In the genomic region with DNA sequence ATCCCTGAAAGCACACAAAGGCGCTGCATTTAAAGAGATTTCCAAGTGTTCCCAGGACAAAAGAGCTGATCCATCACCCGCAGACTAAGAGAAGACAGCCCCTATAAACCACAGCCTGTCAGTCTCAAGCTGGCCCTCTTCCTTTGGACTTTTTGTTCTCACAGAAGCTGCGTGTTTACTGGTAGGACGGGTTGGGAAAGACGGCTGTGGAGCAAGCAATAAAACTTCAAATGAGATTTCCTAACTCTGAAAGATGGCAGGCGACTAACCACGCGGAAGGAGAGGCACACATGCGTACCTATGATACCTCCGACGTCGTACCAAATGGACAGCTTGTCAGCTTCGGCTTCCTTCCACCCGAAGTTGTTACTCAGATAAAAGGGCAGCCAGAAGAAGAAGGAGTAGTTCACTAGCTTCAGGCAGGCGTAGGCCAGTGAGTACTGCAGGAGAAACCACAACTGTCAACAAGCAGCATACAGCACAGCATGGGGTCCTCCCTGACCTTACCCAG, we compare ENCODE assay signal across 12 mouse cellular contexts. TPM values are rescaled to one million over a fixed set of nuclear protein-coding genes. Genes with fewer than 3 reads are reported as not detected.
DNase-seq lines count a peak whose midpoint lies in the region; TF ChIP-seq lines count a peak whose summit lies in the region.
"Had no signal": no experiment of that assay in that cellular context is flagged by ENCODE, and none has a peak within 500 bp of the region (broad histone marks: within the 10 kb centered on the region; RNA-seq: fewer than 3 reads in every experiment).

No protein-coding gene starts in this region.

- no peak for TF ChIP-seq POLR2A in thymus, adult 2 months (IDR thresholded peaks at IDR 0.05; ENCODE audit: control insufficient read depth, extremely low read depth, insufficient read depth, low read length, poor library complexity)
- no peak for TF ChIP-seq POLR2A in olfactory bulb, adult 2 months (IDR thresholded peaks at IDR 0.05; ENCODE audit: insufficient read depth, low read depth, low read length)

- no peaks in the 10 kb centered on the region for H3K27me3 ChIP-seq in thymus, adult 2 months (ENCODE audit: control insufficient read depth, insufficient read depth, low read length)
- peaks cover 4% of the 10 kb centered on the region; the same call in 1 of the 2 replicates for H3K27me3 ChIP-seq in forebrain, embryonic 10.5 days (ENCODE audit: poor library complexity, severe bottlenecking)
- H3K27me3 ChIP-seq: heart, embryonic 15.5 days; Patski had no signal

- DNase-seq in thymus, postnatal 4 days: peak; percentile 31
- no peak for DNase-seq in thymus, adult 2 months
- DNase-seq in forebrain, embryonic 10.5 days (ENCODE audit: extremely low spot score, low spot score): peak; percentile 32
- DNase-seq in lung, postnatal 10 days: peak; percentile 49
- DNase-seq in frontal cortex, postnatal 14 days (ENCODE audit: low spot score in 2 of 2): no peak
- no peak for DNase-seq in yolk sac, embryonic 10.5 days (ENCODE audit: low spot score)
- DNase-seq in urinary bladder, postnatal 4 days (ENCODE audit: low spot score in 2 of 2): no peak
- DNase-seq: layer of hippocampus, adult 9-11 months had no signal

- no peak overlapping the region for H3K4me3 ChIP-seq in thymus, adult 2 months (ENCODE audit: control insufficient read depth, insufficient read depth, low read length)
- peak overlapping the region; percentile 3; the same call in 1 of the 2 replicates for H3K4me3 ChIP-seq in forebrain, embryonic 10.5 days
- no peak overlapping the region for H3K4me3 ChIP-seq in olfactory bulb, adult 2 months (ENCODE audit: insufficient read depth, low read depth, low read length)
- H3K4me3 ChIP-seq: heart, embryonic 15.5 days had no signal

- TF ChIP-seq CTCF in thymus, adult 2 months (IDR thresholded peaks at IDR 0.05; ENCODE audit: borderline replicate concordance, control insufficient read depth, extremely low read depth, insufficient read depth, low read length, poor library complexity): no peak
- TF ChIP-seq CTCF in olfactory bulb, adult 2 months (IDR thresholded peaks at IDR 0.05; ENCODE audit: insufficient read depth, low read depth, low read length): no peak

- 59% methylated on average over 15 of the region's 15 CpGs for WGBS in thymus, adult 2 months
- 21% methylated on average over 15 of the region's 15 CpGs for WGBS in forebrain, embryonic 10.5 days
- 53% methylated on average over 15 of the region's 15 CpGs for WGBS in olfactory bulb, adult 2 months

- peaks cover 28% of the 10 kb centered on the region for H3K36me3 ChIP-seq in thymus, adult 2 months (ENCODE audit: control insufficient read depth, insufficient read depth, low read length)
- H3K36me3 ChIP-seq in forebrain, embryonic 10.5 days (replicated peaks): peaks cover 63% of the 10 kb centered on the region

- H3K9me3 ChIP-seq in forebrain, embryonic 10.5 days: no peaks in the 10 kb centered on the region
- H3K9me3 ChIP-seq: heart, embryonic 15.5 days had no signal

- H3K4me1 ChIP-seq in thymus, adult 2 months (replicated peaks; ENCODE audit: control insufficient read depth, insufficient read depth, low read length): peaks cover 23% of the 10 kb centered on the region
- H3K4me1 ChIP-seq in forebrain, embryonic 10.5 days: peaks cover 58% of the 10 kb centered on the region
- H3K4me1 ChIP-seq in olfactory bulb, adult 2 months (ENCODE audit: control insufficient read depth, insufficient read depth, low read length): 0 out of 2 replicates have a peak, but pooled peaks cover 12% of the 10 kb centered on the region

- no peak overlapping the region for H3K27ac ChIP-seq in thymus, adult 2 months (ENCODE audit: control insufficient read depth, insufficient read depth, low read length)
- H3K27ac ChIP-seq in forebrain, embryonic 10.5 days: peak overlapping the region; percentile 82
- 0 out of 2 replicates have a peak overlapping the region, but pooled peaks have one; percentile 7 for H3K27ac ChIP-seq in olfactory bulb, adult 2 months (ENCODE audit: insufficient read depth, low read depth, low read length)
- H3K27ac ChIP-seq: liver, embryonic 14.5 days had no signal

RNA-seq across cellular contexts. Expression of a gene that starts 30.4 kb away (rescaled TPM):
- polyA plus RNA-seq in thymus, adult 2 months (2012; rRNA removed): 28.6 and 30.8 TPM in 2 replicates
- 38.8 and 41.0 TPM in 2 replicates for polyA plus RNA-seq in forebrain, embryonic 10.5 days (2016; fragmentation: Nextera tagmentation; extraction: Ambion mirVana)
- not detected in 2 replicates for polyA plus RNA-seq in olfactory bulb, adult 2 months (2012; ENCODE audit: insufficient read depth, insufficient read length, low replicate concordance, missing spikeins)

RNA-seq across cellular contexts. Expression of a gene that starts 33.9 kb away (rescaled TPM):
- polyA plus RNA-seq in thymus, adult 2 months (2012; rRNA removed): 9.8 and 13.2 TPM in 2 replicates
- 0.48 and 0.67 TPM in 2 replicates for polyA plus RNA-seq in forebrain, embryonic 10.5 days (2016; fragmentation: Nextera tagmentation; extraction: Ambion mirVana)
- polyA plus RNA-seq in olfactory bulb, adult 2 months (2012; ENCODE audit: insufficient read depth, insufficient read length, low replicate concordance, missing spikeins): not detected in 2 replicates

Comparison
In these comparisons a context has a peak if more than half of its experiments do, and no peak if none do; other contexts are left out.
1. DNase-seq: peak in thymus, postnatal 4 days (single experiment), forebrain, embryonic 10.5 days (single experiment) and lung, postnatal 10 days (single experiment); none in thymus, adult 2 months (single experiment), frontal cortex, postnatal 14 days (0 of 2), yolk sac, embryonic 10.5 days (single experiment) and urinary bladder, postnatal 4 days (0 of 2).